Mouse (Mus musculus): ENCODE data around the gene Pbx1. TPM values are rescaled to one million over a fixed set of nuclear protein-coding genes. Genes with fewer than 3 reads are reported as not detected.

Gene Pbx1
- polyA plus RNA-seq, 1 experiment from 2014 or later = 31.4 TPM

DNA sequence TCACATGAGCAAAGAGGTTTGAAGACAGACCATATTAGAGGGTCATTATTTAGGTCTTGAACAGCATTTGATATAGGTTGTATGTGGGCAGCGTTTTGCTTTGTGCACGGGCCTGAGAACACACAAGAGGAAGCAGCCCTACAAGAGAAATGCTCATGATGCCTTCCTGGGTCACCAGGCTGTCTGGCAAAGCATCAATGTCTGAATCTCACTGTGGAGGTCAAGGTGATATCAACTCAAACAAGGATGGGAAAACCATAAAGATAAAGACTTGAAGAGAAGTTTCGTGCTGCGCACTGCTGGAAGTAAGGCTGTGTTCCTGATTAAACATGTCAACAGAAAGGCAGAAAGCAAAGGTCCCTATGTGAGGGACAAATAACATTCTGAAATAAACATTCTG, 157.8 kb downstream of the Pbx1 start:
- Histone ChIP-seq H3K4me1 (peaks cover 24% of the 10 kb centered on the region), H3K9me3 (replicated peaks) (no peaks in the 10 kb centered on the region), H3K36me3 (no peaks in the 10 kb centered on the region), H3K4me2 (no peak overlapping the region), H3K27me3 (replicated peaks) (no peaks in the 10 kb centered on the region), H3K4me3 (replicated peaks) (no peak overlapping the region), H3K27ac (replicated peaks) (no peak overlapping the region), H3K9ac (replicated peaks) (no peak overlapping the region)
- ATAC-seq (ENCODE audit: low FRiP score) = no peak
- 93% methylated on average over 4 of the region's 4 CpGs for WGBS

DNA sequence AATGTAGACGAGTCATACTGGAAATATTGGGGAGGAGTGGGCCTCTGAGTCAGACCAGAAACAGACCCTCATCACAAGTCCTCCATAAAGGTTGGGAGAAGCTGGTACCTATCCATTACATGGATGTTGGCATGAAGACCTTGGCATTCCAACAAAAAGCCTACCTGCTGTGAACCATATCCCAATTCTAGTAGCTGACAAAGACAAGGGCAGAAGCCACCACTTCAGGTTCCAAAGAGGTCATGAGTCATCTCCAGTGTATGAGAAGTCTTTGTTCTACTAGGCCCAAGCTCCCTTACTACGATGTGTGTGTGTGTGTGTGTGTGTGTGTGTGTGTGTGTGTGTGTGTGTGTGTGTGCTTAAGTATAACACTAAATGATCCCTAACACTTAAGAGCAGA, 160.0 kb downstream of the Pbx1 start:
- Histone ChIP-seq H3K4me1 (peaks cover 36% of the 10 kb centered on the region), H3K9me3 (replicated peaks) (no peaks in the 10 kb centered on the region), H3K27me3 (replicated peaks) (no peaks in the 10 kb centered on the region), H3K4me2 (no peak overlapping the region), H3K36me3 (no peaks in the 10 kb centered on the region), H3K9ac (replicated peaks) (no peak overlapping the region), H3K4me3 (replicated peaks) (no peak overlapping the region), H3K27ac (replicated peaks) (no peak overlapping the region)
- no peak for ATAC-seq (ENCODE audit: low FRiP score)
- 88% methylated on average over 2 of the region's 2 CpGs for WGBS

- H3K27me3 ChIP-seq (replicated peaks) = no peaks in the 10 kb centered on the region
- 94% methylated on average over 4 of the region's 4 CpGs for WGBS
Measured at GRCm38 (mm10) chr1:168271207-168271606, 160.9 kb downstream of the Pbx1 start.

GRCm38 (mm10) chr1:168268751-168269623, 163.1 kb downstream of the Pbx1 start:
- Histone ChIP-seq H3K4me2 (no peak overlapping the region), H3K36me3 (no peaks in the 10 kb centered on the region), H3K9ac (replicated peaks) (no peak overlapping the region), H3K27ac (replicated peaks) (no peak overlapping the region), H3K4me1 (peaks cover 32% of the 10 kb centered on the region), H3K27me3 (replicated peaks) (no peaks in the 10 kb centered on the region), H3K4me3 (replicated peaks) (no peak overlapping the region), H3K9me3 (replicated peaks) (no peaks in the 10 kb centered on the region)
- ATAC-seq (ENCODE audit: low FRiP score) = peak; percentile 29; the same call in 1 of the 2 replicates
- WGBS = 38% methylated on average over 12 of the region's 12 CpGs

More at GRCm38 (mm10) chr1:168271207-168271606, 160.9 kb downstream of the Pbx1 start:
- peaks cover 30% of the 10 kb centered on the region for H3K4me1 ChIP-seq
- H3K4me2 ChIP-seq = no peak overlapping the region
- no peaks in the 10 kb centered on the region for H3K36me3 ChIP-seq
- H3K9ac ChIP-seq (replicated peaks) = no peak overlapping the region
- H3K27ac ChIP-seq (replicated peaks) = no peak overlapping the region
- ATAC-seq (ENCODE audit: low FRiP score) = no peak
- no peak overlapping the region for H3K4me3 ChIP-seq (replicated peaks)
- H3K9me3 ChIP-seq (replicated peaks) = no peaks in the 10 kb centered on the region

DNA sequence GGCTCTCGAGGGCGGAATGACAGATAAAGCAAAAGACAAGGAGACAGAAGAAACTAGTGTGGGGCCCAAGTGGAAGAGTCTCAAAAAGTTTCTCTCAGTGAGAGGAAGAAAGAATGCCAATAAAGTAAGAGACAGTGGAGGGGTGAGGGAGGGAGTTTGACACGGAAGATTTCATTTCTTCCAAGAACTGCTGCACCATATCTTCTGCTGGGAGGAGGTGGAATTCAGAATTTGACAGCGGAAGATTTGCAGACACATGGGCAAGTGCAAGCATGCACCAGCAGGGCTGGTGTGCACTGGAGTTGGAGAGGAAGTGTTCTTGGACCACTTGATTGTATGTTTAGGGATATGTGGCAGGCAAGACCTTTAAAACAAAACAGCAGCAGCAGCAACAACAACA, 163.8 kb downstream of the Pbx1 start:
- Histone ChIP-seq H3K27ac (replicated peaks) (no peak overlapping the region), H3K4me3 (replicated peaks) (no peak overlapping the region), H3K36me3 (no peaks in the 10 kb centered on the region), H3K4me2 (no peak overlapping the region), H3K27me3 (replicated peaks) (no peaks in the 10 kb centered on the region), H3K9me3 (replicated peaks) (no peaks in the 10 kb centered on the region), H3K4me1 (peaks cover 32% of the 10 kb centered on the region), H3K9ac (replicated peaks) (no peak overlapping the region)
- ATAC-seq (ENCODE audit: low FRiP score) = no peak
- WGBS = 90% methylated on average over 4 of the region's 4 CpGs

DNA sequence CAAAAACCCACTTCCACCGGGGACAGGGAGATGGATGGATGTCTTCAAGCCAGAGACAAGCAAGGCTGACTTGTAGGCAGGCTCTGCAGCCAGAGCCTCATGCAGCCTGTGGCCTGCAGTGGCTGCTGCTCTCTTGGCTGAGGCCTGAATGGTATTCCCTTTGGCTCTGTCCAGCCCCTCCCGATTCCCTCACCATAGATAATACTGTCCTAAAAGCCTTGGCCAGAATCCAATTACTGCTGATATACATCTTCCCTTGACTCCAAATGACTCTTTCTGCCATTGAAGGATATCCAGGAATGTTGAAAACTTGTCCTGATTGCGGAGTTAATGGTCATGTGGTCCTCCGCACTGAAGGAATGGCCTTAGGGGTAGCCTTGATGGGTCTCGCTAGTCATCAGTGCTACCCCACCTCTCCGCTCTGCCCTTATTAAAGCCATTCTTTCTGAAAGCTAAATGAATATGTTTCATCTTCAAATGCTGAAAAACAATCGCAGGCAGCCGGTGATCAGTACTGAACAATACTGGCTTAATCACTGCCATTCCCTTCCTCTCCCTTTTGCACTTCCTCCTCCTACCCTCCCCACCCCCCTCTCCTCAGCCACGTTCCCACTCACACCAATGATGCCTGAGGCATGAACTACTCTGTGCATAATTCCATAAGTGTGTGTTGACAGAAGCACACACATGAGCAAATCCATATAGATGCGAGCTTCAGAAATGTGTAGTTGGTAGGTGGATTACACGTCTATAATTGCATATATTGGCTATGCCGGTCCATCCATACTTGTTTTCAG, 166.3 kb downstream of the Pbx1 start:
- Histone ChIP-seq H3K27me3 (replicated peaks) (no peaks in the 10 kb centered on the region), H3K36me3 (no peaks in the 10 kb centered on the region), H3K4me2 (no peak overlapping the region), H3K4me3 (replicated peaks) (no peak overlapping the region), H3K9me3 (replicated peaks) (no peaks in the 10 kb centered on the region), H3K27ac (replicated peaks) (no peak overlapping the region), H3K9ac (replicated peaks) (no peak overlapping the region), H3K4me1 (peaks cover 36% of the 10 kb centered on the region)
- ATAC-seq (ENCODE audit: low FRiP score) = peak; percentile 24
- WGBS = 64% methylated on average over 12 of the region's 12 CpGs

GRCm38 (mm10) chr1:168265090-168265489, 167.0 kb downstream of the Pbx1 start:
- no peak for ATAC-seq (ENCODE audit: low FRiP score)
- peaks cover 36% of the 10 kb centered on the region for H3K4me1 ChIP-seq
- no peak overlapping the region for H3K4me2 ChIP-seq
- no peaks in the 10 kb centered on the region for H3K9me3 ChIP-seq (replicated peaks)
- WGBS = 75% methylated on average over 5 of the region's 5 CpGs
- no peak overlapping the region for H3K9ac ChIP-seq (replicated peaks)
- H3K36me3 ChIP-seq = no peaks in the 10 kb centered on the region
- H3K27ac ChIP-seq (replicated peaks) = no peak overlapping the region
- H3K27me3 ChIP-seq (replicated peaks) = no peaks in the 10 kb centered on the region
- no peak overlapping the region for H3K4me3 ChIP-seq (replicated peaks)

DNA sequence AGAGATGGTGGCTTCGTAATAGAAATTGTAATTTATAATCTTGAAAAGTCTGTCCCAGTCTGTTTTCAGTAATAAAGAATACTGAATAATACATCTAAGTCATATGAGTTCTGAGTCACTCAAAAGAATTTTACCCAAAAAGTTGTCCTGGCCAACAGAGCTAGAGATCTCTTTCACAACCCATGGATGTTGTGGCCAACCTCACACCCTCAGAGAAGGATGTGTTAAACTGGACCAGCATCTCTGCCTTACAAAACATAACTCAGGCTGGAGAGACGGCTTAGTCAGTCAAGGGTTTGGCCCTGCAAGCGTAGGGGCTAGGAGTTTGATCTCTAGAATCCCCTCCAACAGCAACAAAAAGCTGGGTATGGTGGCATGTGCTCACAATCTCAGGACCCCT, 171.7 kb downstream of the Pbx1 start:
- no peaks in the 10 kb centered on the region for H3K9me3 ChIP-seq (replicated peaks)
- 73% methylated on average over 3 of the region's 3 CpGs for WGBS
- peaks cover 17% of the 10 kb centered on the region for H3K4me1 ChIP-seq
- ATAC-seq (ENCODE audit: low FRiP score) = no peak
- H3K27ac ChIP-seq (replicated peaks) = no peak overlapping the region
- H3K27me3 ChIP-seq (replicated peaks) = no peaks in the 10 kb centered on the region
- no peak overlapping the region for H3K4me3 ChIP-seq (replicated peaks)
- no peak overlapping the region for H3K4me2 ChIP-seq
- H3K9ac ChIP-seq (replicated peaks) = no peak overlapping the region
- H3K36me3 ChIP-seq = no peaks in the 10 kb centered on the region

- H3K36me3 ChIP-seq = no peaks in the 10 kb centered on the region
- H3K4me1 ChIP-seq = peaks cover 12% of the 10 kb centered on the region
- no peak overlapping the region for H3K27ac ChIP-seq (replicated peaks)
- 24% methylated on average over 7 of the region's 7 CpGs for WGBS
- H3K4me3 ChIP-seq (replicated peaks) = no peak overlapping the region
- no peaks in the 10 kb centered on the region for H3K9me3 ChIP-seq (replicated peaks)
- H3K4me2 ChIP-seq = no peak overlapping the region
- no peak overlapping the region for H3K9ac ChIP-seq (replicated peaks)
- no peaks in the 10 kb centered on the region for H3K27me3 ChIP-seq (replicated peaks)
- ATAC-seq (ENCODE audit: low FRiP score) = no peak
Measured at GRCm38 (mm10) chr1:168258856-168259255, 173.2 kb downstream of the Pbx1 start.

DNA sequence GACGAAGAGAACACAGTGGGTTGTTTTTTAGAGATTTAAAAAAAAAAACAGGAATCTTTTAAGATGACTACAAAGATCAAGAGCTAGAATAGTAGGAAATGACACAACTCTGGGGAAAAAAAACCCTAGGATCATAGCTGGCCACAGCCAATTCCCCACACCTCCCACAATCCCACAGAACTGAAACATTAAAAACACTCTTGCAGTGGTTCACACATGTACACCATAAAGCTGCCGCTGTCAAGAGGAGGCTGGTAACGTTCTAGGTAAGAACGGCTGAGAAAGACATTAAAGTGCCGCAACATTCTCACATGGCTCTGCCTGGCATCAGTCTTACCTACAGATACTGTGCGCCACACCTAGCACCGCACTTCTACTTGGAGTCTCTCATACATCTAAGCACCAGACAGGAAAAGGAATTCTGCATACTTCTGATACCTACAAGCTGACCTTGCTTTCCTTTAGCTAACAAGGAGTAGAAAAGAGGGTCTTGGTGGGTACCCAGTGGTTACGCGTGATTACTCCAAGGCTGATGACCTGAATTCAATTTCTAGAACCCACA, 176.6 kb downstream of the Pbx1 start:
- no peak for ATAC-seq (ENCODE audit: low FRiP score)
- no peak overlapping the region for H3K9ac ChIP-seq (replicated peaks)
- 96% methylated on average over 9 of the region's 9 CpGs for WGBS

DNA sequence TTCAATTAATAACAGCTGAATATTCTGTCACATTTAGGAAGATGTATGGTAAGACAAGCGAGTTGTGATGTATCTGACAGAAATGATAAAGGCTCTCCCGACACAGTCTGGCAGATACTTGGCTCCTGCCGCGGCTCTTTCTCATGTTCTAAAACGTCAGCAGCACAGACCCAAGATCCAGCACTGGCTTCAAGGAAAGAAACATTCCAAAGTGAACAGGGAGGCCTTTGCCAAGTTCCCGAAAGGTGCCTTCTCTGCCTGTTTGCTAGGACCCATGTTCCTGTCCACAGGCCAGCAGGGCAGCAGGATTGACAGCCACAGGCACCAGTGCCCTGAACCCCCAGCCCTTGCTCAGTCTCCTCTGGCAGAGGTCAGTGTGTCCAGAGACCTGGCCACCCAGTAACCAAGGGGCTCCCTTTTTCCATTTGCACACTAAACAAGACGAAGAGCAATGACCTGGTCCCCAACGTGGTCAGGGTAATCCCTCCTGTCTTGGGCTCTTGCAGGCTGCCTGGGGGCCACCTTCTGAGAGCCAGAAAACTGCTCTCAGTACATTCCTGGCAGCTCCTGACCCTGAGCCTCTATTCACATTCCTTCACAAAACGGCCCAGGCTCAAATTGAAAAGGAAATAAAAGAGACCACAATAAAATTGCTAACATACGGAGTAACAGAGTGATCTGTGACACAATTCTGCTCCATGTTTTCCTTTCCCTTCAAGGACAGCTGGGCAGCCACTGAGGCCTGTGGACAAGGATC, 184.9 kb downstream of the Pbx1 start:
- Histone ChIP-seq H3K4me1 (peaks cover 47% of the 10 kb centered on the region), H3K9ac (replicated peaks) (no peak overlapping the region), H3K4me3 (replicated peaks) (no peak overlapping the region), H3K36me3 (no peaks in the 10 kb centered on the region), H3K27me3 (replicated peaks) (no peaks in the 10 kb centered on the region), H3K27ac (replicated peaks) (peak overlapping the region; percentile 56; the same call in 1 of the 2 replicates), H3K9me3 (replicated peaks) (no peaks in the 10 kb centered on the region), H3K4me2 (no peak overlapping the region)
- WGBS = 39% methylated on average over 10 of the region's 10 CpGs
- no peak for ATAC-seq (ENCODE audit: low FRiP score)

More for the DNA sequence above, 176.6 kb downstream of the Pbx1 start:
- H3K36me3 ChIP-seq = no peaks in the 10 kb centered on the region
- H3K4me2 ChIP-seq = no peak overlapping the region
- no peak overlapping the region for H3K4me3 ChIP-seq (replicated peaks)
- peaks cover 8% of the 10 kb centered on the region for H3K4me1 ChIP-seq
- H3K27ac ChIP-seq (replicated peaks) = no peak overlapping the region
- no peaks in the 10 kb centered on the region for H3K9me3 ChIP-seq (replicated peaks)
- H3K27me3 ChIP-seq (replicated peaks) = no peaks in the 10 kb centered on the region

Data from neural tube, embryonic 15.5 days (tissue).